Mouse (Mus musculus): ENCODE measurements around the gene B230104I21Rik.

- TF ChIP-seq CTCF (IDR thresholded peaks at IDR 0.05), result peak; percentile 79
- TF ChIP-seq EP300 (IDR thresholded peaks at IDR 0.05), result no peak
Measured at GRCm38 (mm10) chr4:154393196-154394122, 57.5 kb downstream of the B230104I21Rik start.
